18 mouse cellular contexts compared by ENCODE assay signal in the genomic region with DNA sequence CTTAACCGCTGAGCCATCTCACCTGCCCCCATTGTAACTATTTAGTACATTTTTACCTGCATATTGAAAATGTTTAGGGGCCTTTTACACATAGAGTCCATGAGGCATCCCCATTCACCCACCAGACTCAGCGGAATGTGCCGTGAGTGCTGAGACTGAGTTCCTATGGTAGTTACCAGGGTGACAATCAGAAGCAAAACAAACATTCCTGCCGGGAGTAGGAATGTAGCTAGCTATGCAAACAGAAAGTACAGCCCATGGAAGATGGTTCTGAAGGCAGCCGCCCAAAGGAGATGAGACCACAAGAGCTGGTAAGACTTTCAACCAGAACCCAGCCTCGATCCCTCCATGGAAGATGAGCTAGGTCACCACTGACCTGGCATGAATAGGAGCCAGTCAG. TPM values are rescaled to one million over a fixed set of nuclear protein-coding genes. Genes with fewer than 3 reads are reported as not detected.
DNase-seq lines count a peak whose midpoint lies in the region; ATAC-seq and TF ChIP-seq lines count a peak whose summit lies in the region.
"Had no signal": no experiment of that assay in that cellular context is flagged by ENCODE, and none has a peak within 500 bp of the region (broad histone marks: within the 10 kb centered on the region; RNA-seq: fewer than 3 reads in every experiment).

No protein-coding gene starts in this region.

- no peak overlapping the region for H3K4me3 ChIP-seq in heart, embryonic 14.5 days (ENCODE audit: control insufficient read depth in 1 of 2, insufficient read depth in 1 of 2, low read depth in 1 of 2, low read length in 2 of 2)
- no peak overlapping the region for H3K4me3 ChIP-seq in lung, embryonic 14.5 days (ENCODE audit: low read depth, low read length)
- H3K4me3 ChIP-seq in small intestine, adult 2 months (ENCODE audit: low read depth, low read length): peak overlapping the region; percentile 29; the same call in 1 of the 2 replicates
- H3K4me3 ChIP-seq in forebrain, postnatal 0 days (ENCODE audit: low read depth, low read length): no peak overlapping the region
- H3K4me3 ChIP-seq: forebrain, embryonic 12.5 days; hindbrain, embryonic 13.5 days; midbrain, embryonic 10.5 days had no signal

- TF ChIP-seq POLR2A in small intestine, adult 2 months (IDR thresholded peaks at IDR 0.05; ENCODE audit: low read depth, low read length): no peak

- H3K9me3 ChIP-seq in heart, embryonic 14.5 days (ENCODE audit: control insufficient read depth, low read length): no peaks in the 10 kb centered on the region
- H3K9me3 ChIP-seq in lung, embryonic 14.5 days (ENCODE audit: low read depth, low read length): no peaks in the 10 kb centered on the region
- H3K9me3 ChIP-seq in forebrain, postnatal 0 days (ENCODE audit: low read length): no peaks in the 10 kb centered on the region
- H3K9me3 ChIP-seq: forebrain, embryonic 12.5 days; G1E; hindbrain, embryonic 13.5 days; midbrain, embryonic 10.5 days had no signal

- TF ChIP-seq CTCF in lung, embryonic 14.5 days (IDR thresholded peaks at IDR 0.05; ENCODE audit: low read depth): no peak
- TF ChIP-seq CTCF in small intestine, adult 2 months (IDR thresholded peaks at IDR 0.05; ENCODE audit: extremely low read depth, insufficient read length, insufficient replicate concordance, low read depth, low read length): no peak
- no peak for TF ChIP-seq CTCF in forebrain, postnatal 0 days (IDR thresholded peaks at IDR 0.05; ENCODE audit: low read depth)

- H3K27me3 ChIP-seq in heart, embryonic 14.5 days (ENCODE audit: control insufficient read depth, insufficient read depth, low read length): no peaks in the 10 kb centered on the region
- no peaks in the 10 kb centered on the region for H3K27me3 ChIP-seq in lung, embryonic 14.5 days (ENCODE audit: insufficient read depth, low read length)
- H3K27me3 ChIP-seq in small intestine, adult 2 months (ENCODE audit: control insufficient read depth, insufficient read depth, low read length): no peaks in the 10 kb centered on the region
- H3K27me3 ChIP-seq in forebrain, postnatal 0 days (ENCODE audit: insufficient read depth, low read length): no peaks in the 10 kb centered on the region
- H3K27me3 ChIP-seq: forebrain, embryonic 12.5 days; hindbrain, embryonic 13.5 days had no signal

- H3K4me1 ChIP-seq in heart, embryonic 14.5 days (ENCODE audit: control insufficient read depth in 2 of 2, insufficient read depth in 2 of 2, low read length in 2 of 2): peaks cover 10 to 17% of the 10 kb centered on the region in 2 experiments; a peak in 3 of 4 replicates
- no peaks in the 10 kb centered on the region for H3K4me1 ChIP-seq in lung, embryonic 14.5 days (ENCODE audit: insufficient read depth)
- H3K4me1 ChIP-seq in small intestine, adult 2 months (ENCODE audit: control insufficient read depth, insufficient read depth, insufficient read length, low read length): peaks cover 39% of the 10 kb centered on the region
- no peaks in the 10 kb centered on the region for H3K4me1 ChIP-seq in forebrain, postnatal 0 days (ENCODE audit: insufficient read depth)
- H3K4me1 ChIP-seq: forebrain, embryonic 12.5 days; hindbrain, embryonic 13.5 days had no signal

- ATAC-seq in heart, embryonic 14.5 days (ENCODE audit: insufficient number of reproducible peaks, insufficient read depth, low FRiP score, low read depth): no peak
- ATAC-seq in lung, embryonic 14.5 days (ENCODE audit: insufficient read depth): peak; percentile 69
- no peak for ATAC-seq in frontal cortex, adult (ENCODE audit: low TSS enrichment)
- ATAC-seq in forebrain, postnatal 0 days: no peak
- ATAC-seq: CD4-positive, CD25-positive, alpha-beta regulatory T cell, adult 4 months had no signal

- peak; percentile 90 for DNase-seq in heart, adult 11 months
- no peak for DNase-seq in heart, adult 8-10 months (ENCODE audit: low spot score)
- DNase-seq in lung, embryonic 14.5 days: peak; percentile 61
- DNase-seq in frontal cortex, postnatal 25 days (ENCODE audit: low spot score in 2 of 2): no peak
- DNase-seq in forebrain, postnatal 0 days: no peak
- DNase-seq: cerebellum, postnatal 14 days; layer of hippocampus, adult 9-11 months; right cerebral cortex, adult 18-20 months; spleen, adult 18-20 months had no signal

- H3K36me3 ChIP-seq in heart, embryonic 14.5 days (ENCODE audit: control insufficient read depth, insufficient read depth, low read length): no peaks in the 10 kb centered on the region
- no peaks in the 10 kb centered on the region for H3K36me3 ChIP-seq in lung, embryonic 14.5 days (ENCODE audit: insufficient read depth)
- no peaks in the 10 kb centered on the region; the same call in 1 of the 2 replicates for H3K36me3 ChIP-seq in small intestine, adult 2 months (ENCODE audit: control insufficient read depth, insufficient read depth, low read length)
- H3K36me3 ChIP-seq in forebrain, postnatal 0 days (ENCODE audit: insufficient read depth): no peaks in the 10 kb centered on the region
- H3K36me3 ChIP-seq: forebrain, embryonic 12.5 days; G1E; hindbrain, embryonic 13.5 days; midbrain, embryonic 10.5 days had no signal

- H3K4me2 ChIP-seq in heart, embryonic 14.5 days (ENCODE audit: low read length): peak overlapping the region; percentile 20
- peak overlapping the region; percentile 21; the same call in 1 of the 2 replicates for H3K4me2 ChIP-seq in lung, embryonic 14.5 days
- H3K4me2 ChIP-seq in forebrain, postnatal 0 days (ENCODE audit: low read depth): no peak overlapping the region
- H3K4me2 ChIP-seq: forebrain, embryonic 12.5 days; hindbrain, embryonic 13.5 days had no signal

- H3K27ac ChIP-seq in heart, embryonic 14.5 days (replicated peaks in 1 of 2; ENCODE audit: control insufficient read depth in 1 of 2, insufficient read depth in 1 of 2, low read depth in 2 of 2, low read length in 2 of 2): no peak overlapping the region
- H3K27ac ChIP-seq in lung, embryonic 14.5 days (ENCODE audit: low read depth): no peak overlapping the region
- H3K27ac ChIP-seq in small intestine, adult 2 months (ENCODE audit: insufficient read depth, low read depth, low read length): peak overlapping the region; percentile 52; the same call in 1 of the 2 replicates
- no peak overlapping the region for H3K27ac ChIP-seq in forebrain, postnatal 0 days (ENCODE audit: low read depth, low read length)
- H3K27ac ChIP-seq: forebrain, embryonic 12.5 days; hindbrain, embryonic 13.5 days; kidney, postnatal 0 days; midbrain, embryonic 10.5 days had no signal

- 33% methylated on average over 6 of the region's 6 CpGs for WGBS in heart, embryonic 14.5 days
- WGBS in lung, embryonic 14.5 days: 25% methylated on average over 6 of the region's 6 CpGs
- WGBS in small intestine, adult 2 months: 23% methylated on average over 6 of the region's 6 CpGs
- 75% methylated on average over 6 of the region's 6 CpGs for WGBS in forebrain, postnatal 0 days

- H3K9ac ChIP-seq in heart, embryonic 14.5 days (ENCODE audit: low read length): no peak overlapping the region
- H3K9ac ChIP-seq in lung, embryonic 14.5 days: no peak overlapping the region
- H3K9ac ChIP-seq in forebrain, postnatal 0 days: no peak overlapping the region
- H3K9ac ChIP-seq: forebrain, embryonic 12.5 days; hindbrain, embryonic 13.5 days had no signal

RNA-seq across cellular contexts. Expression of a gene that starts 28.4 kb away (rescaled TPM):
- total RNA-seq in heart, adult 8-10 months (2022): 1 to 10 TPM; 6.5 to 7.1 (median 6.7) TPM
- polyA plus RNA-seq in heart, embryonic 14.5 days (2014; fragmentation: Nextera tagmentation; extraction: Ambion mirVana): 4.5 and 6.0 TPM in 2 replicates
- 3.5 and 3.8 TPM in 2 replicates for polyA plus RNA-seq in lung, embryonic 14.5 days (2014; fragmentation: Nextera tagmentation; extraction: Ambion mirVana)
- polyA plus RNA-seq in small intestine, adult 2 months (2012; rRNA removed): 2.4 and 4.7 TPM in 2 replicates
- total RNA-seq in forebrain, postnatal 0 days (2014; rRNA removed): 14.3 and 15.4 TPM in 2 replicates
- 12.5 and 17.0 TPM in 2 replicates for polyA plus RNA-seq in forebrain, postnatal 0 days (2015; fragmentation: Nextera tagmentation; extraction: Ambion mirVana)
- polyA plus RNA-seq: G1E had no signal

RNA-seq across cellular contexts. Expression of a gene that starts 56.5 kb away (rescaled TPM):
- 100 to 1,000 TPM; 113 to 126 (median 121) TPM for total RNA-seq in heart, adult 8-10 months (2022)
- 47.8 and 55.2 TPM in 2 replicates for polyA plus RNA-seq in heart, embryonic 14.5 days (2014; fragmentation: Nextera tagmentation; extraction: Ambion mirVana)
- 35.4 and 40.4 TPM in 2 replicates for polyA plus RNA-seq in lung, embryonic 14.5 days (2014; fragmentation: Nextera tagmentation; extraction: Ambion mirVana)
- polyA plus RNA-seq in small intestine, adult 2 months (2012; rRNA removed): 15.7 and 33.5 TPM in 2 replicates
- 17.8 and 19.7 TPM in 2 replicates for total RNA-seq in forebrain, postnatal 0 days (2014; rRNA removed)
- polyA plus RNA-seq in forebrain, postnatal 0 days (2015; fragmentation: Nextera tagmentation; extraction: Ambion mirVana): 6.7 and 9.2 TPM in 2 replicates
- polyA plus RNA-seq: G1E had no signal

RNA-seq across cellular contexts. Expression of a gene that starts 57.1 kb away (rescaled TPM):
- total RNA-seq in heart, adult 8-10 months (2022): 10 to 100 TPM in 3 of 4 experiments, 1 to 10 TPM in 1; 9.0 to 12.2 (median 11.1) TPM
- 7.5 and 8.0 TPM in 2 replicates for polyA plus RNA-seq in heart, embryonic 14.5 days (2014; fragmentation: Nextera tagmentation; extraction: Ambion mirVana)
- polyA plus RNA-seq in lung, embryonic 14.5 days (2014; fragmentation: Nextera tagmentation; extraction: Ambion mirVana): 11.8 and 12.5 TPM in 2 replicates
- 4.3 and 5.8 TPM in 2 replicates for polyA plus RNA-seq in small intestine, adult 2 months (2012; rRNA removed)
- total RNA-seq in forebrain, postnatal 0 days (2014; rRNA removed): 27.2 and 28.9 TPM in 2 replicates
- polyA plus RNA-seq in forebrain, postnatal 0 days (2015; fragmentation: Nextera tagmentation; extraction: Ambion mirVana): 12.5 and 13.9 TPM in 2 replicates

RNA-seq across cellular contexts. Expression of a gene that starts 58.3 kb away (rescaled TPM):
- 1 to 10 TPM; 2.9 to 7.7 (median 4.4) TPM for total RNA-seq in heart, adult 8-10 months (2022)
- polyA plus RNA-seq in heart, embryonic 14.5 days (2014; fragmentation: Nextera tagmentation; extraction: Ambion mirVana): 17.1 and 18.4 TPM in 2 replicates
- polyA plus RNA-seq in lung, embryonic 14.5 days (2014; fragmentation: Nextera tagmentation; extraction: Ambion mirVana): 27.5 and 28.4 TPM in 2 replicates
- 1.5 and 2.8 TPM in 2 replicates for polyA plus RNA-seq in small intestine, adult 2 months (2012; rRNA removed)
- 13.2 and 13.6 TPM in 2 replicates for total RNA-seq in forebrain, postnatal 0 days (2014; rRNA removed)
- polyA plus RNA-seq in forebrain, postnatal 0 days (2015; fragmentation: Nextera tagmentation; extraction: Ambion mirVana): 8.6 and 11.1 TPM in 2 replicates

Comparison
In these comparisons a context has a peak if more than half of its experiments do, and no peak if none do; other contexts are left out.
1. DNase-seq: peak in heart, adult 11 months (single experiment) and lung, embryonic 14.5 days (single experiment); none in heart, adult 8-10 months (single experiment), frontal cortex, postnatal 25 days (0 of 2) and forebrain, postnatal 0 days (single experiment).